Mouse (Mus musculus): ENCODE results near the gene Treml2. TPM values are rescaled to one million over a fixed set of nuclear protein-coding genes. Genes with fewer than 3 reads are reported as not detected.

Treml2 gene
- polyA plus RNA-seq, 1 experiment from 2014 or later = 2.7 TPM

DNA sequence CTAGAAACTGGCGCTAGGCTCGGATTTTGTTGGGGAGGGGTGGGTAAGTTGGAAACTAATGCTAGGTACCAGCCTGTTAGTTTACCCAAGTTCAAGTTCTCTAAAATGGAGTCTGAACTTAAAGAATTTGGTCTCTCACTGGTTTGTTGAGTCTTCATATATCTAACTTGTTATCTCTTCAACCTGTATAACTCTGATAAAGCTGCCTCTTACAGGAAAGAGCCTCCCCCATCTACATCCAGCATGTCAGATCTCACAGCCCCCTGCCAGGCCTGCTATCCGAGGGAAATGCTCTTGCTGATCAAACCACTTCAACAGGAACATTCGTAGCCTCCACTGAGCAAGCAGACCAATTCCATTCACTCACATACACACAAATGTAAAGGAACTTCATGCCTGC is 20.3 kb upstream of the Treml2 start:
- no peaks in the 10 kb centered on the region for H3K9me3 ChIP-seq (ENCODE audit: low read length)
- H3K27ac ChIP-seq (ENCODE audit: low read depth) = no peak overlapping the region
- TF ChIP-seq EP300 (IDR thresholded peaks at IDR 0.05; ENCODE audit: low read depth) (no peak), CTCF (IDR thresholded peaks at IDR 0.05; ENCODE audit: low read depth) (no peak)
- ATAC-seq (no peak), DNase-seq (no peak)
- no peak overlapping the region for H3K4me3 ChIP-seq (ENCODE audit: low read depth, low read length)
- WGBS (ENCODE audit: insufficient replicate concordance) = 55% methylated on average over 4 of the region's 4 CpGs
- H3K9ac ChIP-seq (replicated peaks) = no peak overlapping the region
- no peak overlapping the region for H3K4me2 ChIP-seq (ENCODE audit: low read depth, low read length)
- H3K27me3 ChIP-seq (ENCODE audit: insufficient read depth, low read length) = no peaks in the 10 kb centered on the region
- H3K4me1 ChIP-seq (ENCODE audit: insufficient read depth) = peaks cover 19% of the 10 kb centered on the region
- no peaks in the 10 kb centered on the region for H3K36me3 ChIP-seq (replicated peaks; ENCODE audit: insufficient read depth, low read length)

DNA sequence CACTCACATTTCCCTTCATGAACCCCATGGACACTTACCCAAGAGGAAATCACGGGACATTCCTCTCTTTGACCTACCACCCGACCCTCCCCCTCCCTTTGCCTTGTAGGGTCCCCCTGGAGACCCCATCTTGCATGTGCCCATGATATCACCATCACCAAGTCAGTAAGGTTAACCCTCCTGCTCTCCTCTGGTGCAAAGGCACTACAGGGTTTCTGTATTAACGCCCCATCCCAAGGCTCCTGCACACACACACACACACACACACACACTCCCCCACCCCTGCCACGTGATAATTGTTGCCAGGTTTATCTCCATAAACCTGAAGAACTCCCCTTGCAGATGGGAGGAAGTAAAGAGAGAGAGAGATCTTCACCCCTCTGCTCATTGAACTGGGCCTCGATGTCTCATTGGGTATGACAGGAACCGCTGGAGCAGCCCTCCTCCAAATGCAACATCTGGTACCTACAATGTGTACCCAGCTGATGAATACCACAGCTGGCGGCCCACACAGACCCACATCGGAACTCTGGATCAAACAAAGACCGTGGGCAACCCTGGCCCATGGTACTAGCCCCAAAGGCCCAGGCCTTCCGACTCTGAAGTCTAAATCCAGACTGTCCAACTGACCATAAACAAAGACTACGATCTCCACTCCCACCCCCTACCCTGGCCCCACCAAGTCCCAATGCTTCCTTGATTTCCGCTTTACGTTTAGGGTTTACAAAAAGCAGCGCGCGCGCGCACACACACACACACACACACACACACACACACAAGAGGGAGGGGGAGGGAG is 18.2 kb upstream of the Treml2 start:
- peak overlapping the region; percentile 62 for H3K4me2 ChIP-seq (ENCODE audit: low read depth, low read length)
- H3K4me1 ChIP-seq (ENCODE audit: insufficient read depth) = peaks cover 13% of the 10 kb centered on the region
- H3K36me3 ChIP-seq (replicated peaks; ENCODE audit: insufficient read depth, low read length) = no peaks in the 10 kb centered on the region
- H3K27ac ChIP-seq (ENCODE audit: low read depth) = no peak overlapping the region
- H3K9ac ChIP-seq (replicated peaks) = peak overlapping the region; percentile 51
- WGBS (ENCODE audit: insufficient replicate concordance) = 28% methylated on average over 18 of the region's 18 CpGs
- no peaks in the 10 kb centered on the region for H3K9me3 ChIP-seq (ENCODE audit: low read length)
- no peak for DNase-seq
- H3K4me3 ChIP-seq (ENCODE audit: low read depth, low read length) = peak overlapping the region; percentile 39
- peak; percentile 54 for ATAC-seq
- TF ChIP-seq CTCF (IDR thresholded peaks at IDR 0.05; ENCODE audit: low read depth) = no peak
- TF ChIP-seq EP300 (IDR thresholded peaks at IDR 0.05; ENCODE audit: low read depth) = no peak
- H3K27me3 ChIP-seq (ENCODE audit: insufficient read depth, low read length) = no peaks in the 10 kb centered on the region

DNA sequence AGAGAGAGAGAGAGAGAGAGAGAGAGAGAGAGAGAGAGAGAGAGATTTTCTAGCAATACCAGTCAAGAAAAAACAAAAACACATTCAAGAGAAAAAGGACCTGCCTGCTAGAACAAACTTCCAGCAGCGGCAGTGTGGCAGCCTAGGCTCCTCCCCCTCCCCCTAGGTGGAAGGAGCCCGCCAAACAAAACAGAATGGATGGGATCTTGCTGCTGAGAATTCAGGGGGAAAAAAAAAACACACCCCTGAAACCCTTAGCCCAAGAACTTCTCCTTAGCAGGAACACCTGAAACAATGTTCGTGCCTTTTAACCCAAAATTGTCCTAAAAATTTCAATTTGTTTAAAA is 17.6 kb upstream of the Treml2 start:
- Histone ChIP-seq H3K4me3 (ENCODE audit: low read depth, low read length) (peak overlapping the region; percentile 39), H3K9me3 (ENCODE audit: low read length) (no peaks in the 10 kb centered on the region), H3K27me3 (ENCODE audit: insufficient read depth, low read length) (no peaks in the 10 kb centered on the region), H3K27ac (ENCODE audit: low read depth) (no peak overlapping the region), H3K9ac (replicated peaks) (peak overlapping the region; percentile 51), H3K4me1 (ENCODE audit: insufficient read depth) (peaks cover 13% of the 10 kb centered on the region), H3K4me2 (ENCODE audit: low read depth, low read length) (peak overlapping the region; percentile 62), H3K36me3 (replicated peaks; ENCODE audit: insufficient read depth, low read length) (no peaks in the 10 kb centered on the region)
- no peak for DNase-seq
- WGBS (ENCODE audit: insufficient replicate concordance) = 9% methylated on average over 3 of the region's 3 CpGs
- peak; percentile 36 for ATAC-seq
- TF ChIP-seq CTCF (IDR thresholded peaks at IDR 0.05; ENCODE audit: low read depth) = no peak
- no peak for TF ChIP-seq EP300 (IDR thresholded peaks at IDR 0.05; ENCODE audit: low read depth)

DNA sequence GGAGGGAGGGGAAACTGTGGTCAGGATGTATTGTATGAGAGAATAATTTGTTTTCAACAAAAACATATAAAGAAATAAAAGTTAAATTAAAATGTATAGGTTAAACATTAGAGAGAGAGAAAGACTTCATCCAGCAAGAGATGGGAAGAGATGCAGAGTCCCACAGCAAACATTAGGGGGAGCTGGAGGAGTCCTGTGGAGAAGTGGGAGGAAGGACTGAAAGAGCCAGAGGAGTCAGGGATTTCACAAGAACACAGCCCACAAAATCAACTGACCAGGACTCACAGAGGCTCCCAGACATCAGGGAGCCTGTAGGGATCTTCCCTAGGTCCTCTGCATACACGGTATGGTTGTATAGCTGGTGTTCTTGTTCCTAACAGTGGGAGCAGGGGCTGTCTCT is 12.5 kb upstream of the Treml2 start:
- Histone ChIP-seq H3K4me2 (ENCODE audit: low read depth, low read length) (no peak overlapping the region), H3K27ac (ENCODE audit: low read depth) (no peak overlapping the region), H3K4me3 (ENCODE audit: low read depth, low read length) (no peak overlapping the region), H3K4me1 (ENCODE audit: insufficient read depth) (0 out of 2 replicates have a peak, but pooled peaks cover 2% of the 10 kb centered on the region), H3K9ac (replicated peaks) (no peak overlapping the region), H3K27me3 (ENCODE audit: insufficient read depth, low read length) (no peaks in the 10 kb centered on the region), H3K36me3 (replicated peaks; ENCODE audit: insufficient read depth, low read length) (no peaks in the 10 kb centered on the region), H3K9me3 (ENCODE audit: low read length) (no peaks in the 10 kb centered on the region)
- 0% methylated on average over 1 of the region's 1 CpGs for WGBS (ENCODE audit: insufficient replicate concordance)
- DNase-seq (no peak), ATAC-seq (no peak)
- peak; percentile 60 for TF ChIP-seq CTCF (IDR thresholded peaks at IDR 0.05; ENCODE audit: low read depth)
- TF ChIP-seq EP300 (IDR thresholded peaks at IDR 0.05; ENCODE audit: low read depth) = no peak

DNA sequence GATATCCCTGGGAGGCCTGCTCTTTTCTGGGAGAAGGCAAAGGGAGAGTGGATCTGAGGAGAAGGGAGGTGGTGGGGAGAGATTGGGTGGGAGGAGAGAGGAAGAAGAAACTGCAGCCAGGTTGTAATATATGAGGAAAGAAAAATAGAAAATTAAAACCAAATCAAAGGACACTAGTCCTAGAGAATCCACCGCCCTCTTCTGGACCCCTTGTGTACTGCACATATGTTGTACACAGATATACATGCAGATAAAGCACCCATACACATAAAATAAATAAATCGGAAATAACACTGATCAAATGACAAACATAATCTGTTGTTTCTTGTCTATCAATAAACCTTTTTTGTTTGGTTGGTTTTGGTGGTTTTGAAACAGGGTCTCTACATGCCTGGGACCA is 12.0 kb upstream of the Treml2 start:
- TF ChIP-seq EP300 (IDR thresholded peaks at IDR 0.05; ENCODE audit: low read depth) = no peak
- TF ChIP-seq CTCF (IDR thresholded peaks at IDR 0.05; ENCODE audit: low read depth) = peak; percentile 60
- 55% methylated on average over 2 of the region's 2 CpGs for WGBS (ENCODE audit: insufficient replicate concordance)
- Histone ChIP-seq H3K4me3 (ENCODE audit: low read depth, low read length) (no peak overlapping the region), H3K4me2 (ENCODE audit: low read depth, low read length) (no peak overlapping the region), H3K9ac (replicated peaks) (no peak overlapping the region), H3K27ac (ENCODE audit: low read depth) (no peak overlapping the region), H3K9me3 (ENCODE audit: low read length) (no peaks in the 10 kb centered on the region), H3K27me3 (ENCODE audit: insufficient read depth, low read length) (no peaks in the 10 kb centered on the region), H3K4me1 (ENCODE audit: insufficient read depth) (0 out of 2 replicates have a peak, but pooled peaks cover 2% of the 10 kb centered on the region), H3K36me3 (replicated peaks; ENCODE audit: insufficient read depth, low read length) (no peaks in the 10 kb centered on the region)
- DNase-seq = peak; percentile 53
- ATAC-seq = no peak

DNA sequence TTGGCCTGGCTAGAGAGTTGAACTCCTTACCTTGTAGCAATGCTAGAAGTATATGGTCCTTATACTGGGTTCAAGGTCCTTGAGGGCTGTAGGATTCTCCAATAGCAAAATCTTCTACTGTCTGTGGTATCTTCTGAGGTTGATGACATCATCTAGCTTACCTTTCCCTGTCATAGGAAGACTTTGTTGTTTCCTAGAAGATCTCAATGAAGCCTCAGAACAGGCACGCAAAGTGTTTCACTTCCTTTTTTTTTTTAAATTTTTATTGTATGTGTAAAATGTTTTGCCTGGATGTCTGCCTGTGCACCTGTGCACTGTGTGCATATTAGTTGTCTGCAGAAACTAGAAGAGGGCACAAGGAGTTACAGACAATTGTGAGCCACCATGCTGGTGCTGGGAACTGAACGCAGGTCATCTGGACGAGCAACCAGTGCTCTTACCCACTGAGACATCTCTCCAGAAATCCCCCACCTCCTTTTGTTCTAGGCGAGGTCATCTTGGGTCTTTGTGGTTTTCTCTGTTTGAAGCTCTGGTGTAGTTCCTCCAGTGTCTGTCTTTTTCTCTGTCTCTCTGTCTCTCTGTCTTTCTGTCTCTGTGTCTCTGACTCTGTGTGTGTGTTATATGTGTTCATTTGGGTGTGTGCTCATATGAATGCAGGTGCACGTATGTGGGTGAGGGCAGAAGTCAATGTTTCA is 5.7 kb upstream of the Treml2 start:
- Histone ChIP-seq H3K9ac (replicated peaks) (no peak overlapping the region), H3K4me3 (ENCODE audit: low read depth, low read length) (no peak overlapping the region), H3K27ac (ENCODE audit: low read depth) (no peak overlapping the region), H3K36me3 (replicated peaks; ENCODE audit: insufficient read depth, low read length) (no peaks in the 10 kb centered on the region), H3K9me3 (ENCODE audit: low read length) (no peaks in the 10 kb centered on the region), H3K4me1 (ENCODE audit: insufficient read depth) (peaks cover 8% of the 10 kb centered on the region; the same call in 1 of the 2 replicates), H3K27me3 (ENCODE audit: insufficient read depth, low read length) (no peaks in the 10 kb centered on the region), H3K4me2 (ENCODE audit: low read depth, low read length) (no peak overlapping the region)
- ATAC-seq (0 out of 2 replicates have a peak, but pooled peaks have one; percentile 15), DNase-seq (no peak)
- 53% methylated on average over 5 of the region's 5 CpGs for WGBS (ENCODE audit: insufficient replicate concordance)
- TF ChIP-seq EP300 (IDR thresholded peaks at IDR 0.05; ENCODE audit: low read depth) = no peak
